Mouse (Mus musculus): ENCODE results near the gene Fitm2.

Fitm2 gene

DNA sequence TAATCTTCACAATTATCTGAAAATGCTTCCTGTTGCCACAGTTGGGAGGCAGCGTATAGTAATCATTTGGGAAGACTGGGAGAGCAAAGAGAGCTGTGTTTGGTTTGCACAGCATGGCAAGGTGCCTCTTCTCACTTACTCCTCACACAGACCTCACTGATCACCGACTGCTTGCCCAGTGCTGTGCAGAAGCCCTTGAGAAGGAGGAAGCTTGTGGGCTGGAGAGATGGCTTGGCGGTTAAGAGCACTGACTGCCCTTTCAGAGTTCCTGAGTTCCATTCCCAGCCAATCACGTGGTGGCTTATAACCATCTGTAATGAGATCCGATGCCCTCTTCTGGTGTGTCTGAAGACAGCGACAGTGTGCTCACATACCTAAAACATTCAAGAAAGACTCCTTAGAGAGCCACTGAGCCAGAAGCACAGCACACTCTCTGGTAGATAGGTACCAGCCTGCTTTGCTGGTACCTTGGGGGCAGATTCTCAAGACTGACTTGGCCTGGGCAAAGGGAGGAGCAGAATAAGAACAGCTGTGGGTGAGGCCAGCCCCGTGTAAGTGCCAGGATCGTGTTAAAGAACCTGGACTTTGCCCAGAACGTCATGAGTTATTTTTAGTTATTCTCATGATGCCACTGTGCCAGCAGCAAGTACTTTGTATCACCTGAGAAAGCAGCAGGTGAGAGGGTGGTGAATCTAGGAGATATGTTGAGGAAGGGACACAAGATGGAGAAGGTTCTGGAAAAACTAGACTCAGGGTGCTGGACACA is 49.4 kb downstream of the Fitm2 start:
- in situ Hi-C loops (cut with MseI, MboI): no loop called here

GRCm38 (mm10) chr2:163420366-163420886 is 52.0 kb downstream of the Fitm2 start:
- in situ Hi-C loops (cut with MseI, MboI): no loop called here

DNA sequence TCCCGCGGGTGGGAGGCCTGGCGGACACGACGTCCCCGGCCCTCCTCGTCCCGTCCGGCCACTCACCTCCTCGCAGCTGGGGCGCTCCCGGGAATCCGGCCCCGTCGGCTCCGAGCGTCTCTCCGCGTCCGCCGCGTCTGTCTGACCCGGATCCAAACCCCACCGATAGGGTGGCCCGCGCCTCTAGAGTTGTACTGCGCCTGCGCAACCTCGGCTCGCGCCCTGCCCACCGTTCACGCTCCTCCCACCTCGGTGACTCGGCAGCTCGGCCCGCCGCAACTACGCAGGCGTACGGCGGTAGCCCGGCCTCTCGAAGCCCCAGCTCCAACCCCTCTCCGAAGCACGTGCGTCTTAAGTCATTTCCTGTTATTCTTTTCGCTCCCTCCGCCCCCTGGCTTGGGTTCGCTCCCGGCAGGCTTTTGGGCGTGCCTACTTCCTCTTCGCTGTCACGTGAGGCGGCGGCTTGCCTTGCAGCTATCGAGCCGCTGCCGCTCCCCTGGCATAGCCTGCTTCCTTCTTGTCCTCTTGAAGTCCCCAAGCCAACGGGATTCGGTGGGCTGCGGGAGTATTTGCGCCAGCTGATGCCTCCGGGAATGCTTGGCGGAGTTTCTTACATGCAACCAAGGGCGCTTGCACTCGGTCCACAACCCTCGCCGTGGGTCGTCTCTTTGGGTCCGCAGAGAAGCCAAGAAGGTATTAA is 52.9 kb downstream of the Fitm2 start:
- in situ Hi-C loops (cut with MseI, MboI): no loop called here

GRCm38 (mm10) chr2:163418841-163419345 is 53.5 kb downstream of the Fitm2 start:
- in situ Hi-C loops (cut with MseI, MboI): no loop called here

GRCm38 (mm10) chr2:163417830-163418229 is 54.6 kb downstream of the Fitm2 start:
- in situ Hi-C loops (cut with MseI, MboI): no loop called here

DNA sequence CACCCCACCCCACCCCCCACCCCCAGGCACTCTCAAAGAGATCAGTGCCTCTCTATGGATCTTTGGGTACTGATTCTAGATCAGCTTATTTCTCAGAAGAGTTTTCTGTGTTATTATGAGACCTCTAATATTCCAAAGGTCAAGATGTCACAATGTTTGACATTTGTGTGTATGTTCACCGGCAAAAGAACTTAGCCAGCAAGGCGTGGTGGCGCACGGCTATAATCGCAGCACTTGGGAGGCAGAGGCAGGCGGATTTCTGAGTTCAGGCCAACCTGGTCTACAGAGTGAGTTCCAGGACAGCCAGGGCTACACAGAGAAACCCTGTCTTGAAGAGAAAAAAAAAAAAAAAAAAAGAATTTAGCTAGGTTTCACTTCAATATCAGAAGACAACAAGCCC is 55.4 kb downstream of the Fitm2 start:
- in situ Hi-C loops (cut with MseI, MboI): no loop called here
